Mouse (Mus musculus) CD4-positive, CD25-positive, alpha-beta regulatory T cell, adult 2 months (primary cell): ENCODE results near the gene Plin5.

Experiments
- DNase-seq: peaks from one replicate; pipeline ENCODE4 v3.0.0-alpha.2; 2012; ENCODE audit warnings: low read depth, low spot score

Gene Plin5

DNA sequence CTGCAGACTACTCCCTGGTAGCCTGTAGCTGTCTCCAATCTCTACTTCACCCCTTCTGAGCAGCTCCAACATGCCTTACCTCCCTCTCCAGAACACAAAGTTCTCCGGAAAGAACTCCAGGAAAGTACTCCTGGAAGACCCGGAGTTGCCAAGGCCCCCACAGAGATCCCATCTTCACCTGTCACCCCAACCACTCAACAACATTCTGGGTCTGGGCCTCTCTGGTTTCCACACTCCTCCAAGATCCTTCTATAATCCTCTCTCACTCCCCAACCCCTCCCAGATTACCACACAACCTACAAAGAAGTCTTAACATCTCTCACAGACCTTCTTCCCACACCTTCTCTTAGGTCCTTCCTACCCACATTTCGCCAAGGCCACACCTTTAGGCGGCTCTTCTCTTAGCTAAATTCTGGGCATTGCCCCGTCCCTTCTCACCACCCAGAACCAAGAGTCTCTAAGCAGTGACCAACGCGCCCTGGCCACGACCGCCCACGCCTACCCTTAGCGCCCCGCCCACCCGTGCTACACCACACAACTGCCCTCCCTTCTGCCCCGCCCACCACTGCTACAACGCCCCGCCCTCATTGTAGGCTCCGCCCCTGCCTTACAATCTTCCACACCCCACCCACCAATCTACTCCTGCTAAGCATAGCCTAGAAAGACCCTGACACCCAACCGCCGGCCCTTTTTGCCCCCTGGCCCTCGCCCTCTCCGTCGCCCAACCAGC lies 43.1 kb downstream of the Plin5 start:
- peak; percentile 91 for DNase-seq

DNA sequence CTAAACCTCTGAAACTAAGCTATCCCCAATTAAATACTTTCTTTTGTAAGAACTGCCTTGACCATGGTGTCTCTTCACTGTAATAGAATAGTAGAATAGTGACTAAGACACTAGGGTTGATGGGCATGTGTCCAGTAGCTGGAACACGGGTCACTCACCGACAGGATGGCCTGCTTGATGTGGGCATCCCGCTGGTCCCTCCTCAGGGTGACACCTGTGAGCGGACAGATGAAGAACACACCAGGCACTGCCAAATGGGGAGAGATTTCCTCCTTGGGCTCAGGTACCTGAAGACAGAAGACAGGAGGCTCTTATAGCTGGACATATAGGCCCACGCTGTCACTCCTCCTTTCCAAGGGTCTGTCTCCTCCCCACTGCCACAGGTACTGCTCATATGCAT lies 45.2 kb downstream of the Plin5 start:
- DNase-seq, result no peak

DNA sequence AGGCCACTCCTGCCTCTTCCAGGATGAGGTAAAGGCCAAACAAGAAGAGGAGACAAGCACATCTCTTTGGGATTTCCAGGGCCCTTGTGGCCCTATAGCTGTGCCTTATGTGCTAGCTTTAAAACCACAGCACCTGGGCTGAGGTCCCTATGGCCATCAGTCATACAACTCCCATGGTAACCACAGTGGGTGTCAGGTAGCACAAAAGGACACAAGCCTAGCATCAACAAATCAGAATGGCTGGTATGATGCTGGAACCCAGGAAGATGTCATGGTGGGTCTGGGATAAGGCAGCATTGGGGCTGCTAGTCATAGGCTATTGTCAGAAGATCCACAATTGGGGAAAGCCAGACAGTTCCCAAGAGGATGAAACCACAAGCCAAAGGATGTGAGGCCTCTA lies 46.3 kb downstream of the Plin5 start:
- DNase-seq, result no peak

DNA sequence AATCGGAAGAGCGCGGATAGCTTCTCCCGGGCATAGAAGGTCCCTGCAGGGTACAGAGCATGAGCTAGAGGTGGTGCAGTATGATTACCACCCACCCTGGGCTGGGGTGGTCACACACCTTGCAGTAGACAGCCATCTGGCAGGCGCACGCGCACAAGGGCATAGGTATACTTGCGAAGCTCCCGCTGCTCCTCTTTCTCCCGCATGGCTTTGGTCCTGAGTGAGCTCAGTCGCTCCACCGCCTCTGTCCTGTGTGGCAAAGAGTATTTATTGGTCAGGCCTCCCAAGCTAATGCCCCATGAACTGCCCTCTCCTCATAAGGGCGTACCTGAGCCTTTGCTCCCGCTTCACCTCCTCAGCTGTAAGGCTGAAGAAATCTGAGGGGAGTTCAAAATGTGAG lies 48.3 kb downstream of the Plin5 start:
- no peak for DNase-seq

- no peak for DNase-seq
These were observed 50.9 kb downstream of the Plin5 start for GRCm38 (mm10) chr17:56066451-56066850.

DNA sequence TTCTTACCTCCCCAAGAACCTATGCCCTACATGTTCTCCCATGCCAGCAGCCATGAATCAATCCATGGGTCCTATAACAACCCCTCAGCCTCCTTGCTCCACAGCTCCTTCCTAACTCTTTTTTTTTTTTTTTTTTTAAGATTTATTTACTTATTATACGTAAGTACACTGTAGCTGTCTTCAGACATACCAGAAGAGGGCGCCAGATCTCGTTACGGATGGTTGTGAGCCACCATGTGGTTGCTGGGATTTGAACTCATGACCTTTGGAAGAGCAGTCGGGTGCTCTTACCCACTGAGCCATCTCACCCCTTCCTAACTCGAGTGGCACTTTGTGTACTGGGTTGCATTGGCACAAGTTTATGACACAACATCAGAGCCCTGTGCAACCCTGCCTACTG lies 51.7 kb downstream of the Plin5 start:
- DNase-seq, result peak; percentile 46

DNA sequence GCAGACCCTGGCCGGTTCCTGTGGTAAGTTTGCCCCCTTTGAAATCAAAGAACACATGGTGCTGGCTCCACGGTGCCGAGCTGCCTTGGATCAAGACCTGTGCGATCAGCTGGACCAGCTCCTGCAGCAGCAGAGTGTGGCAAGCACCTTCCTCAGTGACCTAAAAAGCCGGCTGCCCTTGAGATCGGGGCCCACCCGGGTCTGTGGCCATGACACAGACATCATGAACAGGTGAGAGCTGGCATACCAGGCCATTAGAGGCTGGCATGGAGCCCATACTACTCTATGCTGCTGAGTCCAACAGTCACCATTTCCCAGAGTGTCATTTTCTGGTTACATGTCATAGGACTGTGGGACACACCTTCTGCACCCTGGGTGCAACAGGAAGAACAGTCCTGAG lies 55.3 kb downstream of the Plin5 start:
- DNase-seq, result no peak
